Mouse (Mus musculus): Measurements from ENCODE around the gene Cyp2d26. TPM values are rescaled to one million over a fixed set of nuclear protein-coding genes. Genes with fewer than 3 reads are reported as not detected.

Cyp2d26 gene
- polyA plus RNA-seq (2012; ENCODE audit: low replicate concordance) = 0.13 TPM in 1 of 2 replicates, not detected in the other

DNA sequence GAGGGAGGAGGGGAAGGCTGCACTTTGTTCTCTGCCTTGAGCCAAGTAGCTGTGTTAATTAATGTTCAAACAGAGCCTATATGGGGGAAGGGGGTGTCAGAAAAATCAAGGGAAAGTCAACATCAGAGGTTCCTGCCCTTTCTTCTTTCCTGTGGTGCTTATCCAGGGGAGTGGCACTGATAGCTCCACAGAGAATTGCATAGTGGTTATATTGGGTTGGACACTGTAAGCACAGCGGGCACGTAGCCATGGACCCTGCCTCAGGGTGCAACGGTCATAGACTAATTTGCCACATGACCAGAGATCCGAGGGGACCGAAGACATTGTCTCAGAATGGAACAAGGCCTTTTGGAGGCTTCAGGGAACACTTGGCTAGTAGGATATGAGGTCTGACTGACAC lies at the start of gene Cyp2d26:
Gene Cyp2d26 (minus strand): TSS at position 18 of the 400 bp plus-strand sequence.

GRCm38 (mm10) chr15:82763631-82764420 lies 30.3 kb downstream of the Cyp2d26 start, which contains the start of gene Cyp2d40:
Gene Cyp2d40 (minus strand): TSS chr15:82764183.

Other genes with a start within 250 kb of the Cyp2d26 start
- gene Cyp2d12, start 239.2 kb downstream of the Cyp2d26 start, polyA plus RNA-seq (2012; ENCODE audit: low replicate concordance) = not detected in 2 replicates
- gene Cyp2d34, start 173.3 kb downstream of the Cyp2d26 start, polyA plus RNA-seq (2012; ENCODE audit: low replicate concordance) = not detected in 2 replicates
- not detected in 2 replicates for gene Cyp2d40, start 30.1 kb downstream of the Cyp2d26 start, polyA plus RNA-seq (2012; ENCODE audit: low replicate concordance)
- gene Tcf20, start 193.6 kb upstream of the Cyp2d26 start, polyA plus RNA-seq (2012; ENCODE audit: low replicate concordance) = 28.1 and 42.2 TPM in 2 replicates
- 20.4 and 30.4 TPM in 2 replicates for gene Nfam1, start 239.0 kb upstream of the Cyp2d26 start, polyA plus RNA-seq (2012; ENCODE audit: low replicate concordance)

Measured in hematopoietic multipotent progenitor cell, adult 10-12 weeks (in vitro differentiated cells).